22 mouse cellular contexts compared by ENCODE assay signal in genomic region chr8:106987557-106987956, GRCm38 (mm10). TPM values are rescaled to one million over a fixed set of nuclear protein-coding genes. Genes with fewer than 3 reads are reported as not detected.
DNase-seq lines count a peak whose midpoint lies in the region; ATAC-seq and TF ChIP-seq lines count a peak whose summit lies in the region.
"Had no signal": no experiment of that assay in that cellular context is flagged by ENCODE, and none has a peak within 500 bp of the region (broad histone marks: within the 10 kb centered on the region; RNA-seq: fewer than 3 reads in every experiment).

No protein-coding gene starts in this region.

- TF ChIP-seq CTCF in gastrocnemius, adult 2 months (IDR thresholded peaks at IDR 0.05), result no peak
- no peak for TF ChIP-seq CTCF in lung, postnatal 0 days (IDR thresholded peaks at IDR 0.05)

- no peaks in the 10 kb centered on the region for H3K4me1 ChIP-seq in lung, postnatal 0 days (ENCODE audit: insufficient read depth, low read depth, low read length)
- H3K4me1 ChIP-seq in brown adipose tissue, adult 24 weeks (ENCODE audit: control insufficient read depth, insufficient read depth, insufficient read length, low read length), result peaks cover 5% of the 10 kb centered on the region
- H3K4me1 ChIP-seq in kidney, embryonic 15.5 days, result 0 out of 2 replicates have a peak, but pooled peaks cover 2% of the 10 kb centered on the region
- H3K4me1 ChIP-seq: forebrain, embryonic 10.5 days; forebrain, embryonic 13.5 days had no signal

- intact Hi-C loops in gastrocnemius, adult 2 months (cut with DNase I), result no loop called here

- H3K4me3 ChIP-seq in gastrocnemius, adult 2 months, result no peak overlapping the region
- H3K4me3 ChIP-seq in lung, postnatal 0 days (ENCODE audit: low read depth, low read length), result no peak overlapping the region
- no peak overlapping the region for H3K4me3 ChIP-seq in brown adipose tissue, adult 24 weeks (ENCODE audit: insufficient read depth, low read depth, low read length)
- no peak overlapping the region for H3K4me3 ChIP-seq in kidney, embryonic 15.5 days (replicated peaks)
- H3K4me3 ChIP-seq: forebrain, embryonic 10.5 days; forebrain, embryonic 13.5 days; hindbrain, embryonic 12.5 days; hindbrain, embryonic 15.5 days had no signal

- ATAC-seq in lung, postnatal 0 days, result peak; percentile 41; the same call in 1 of the 2 replicates
- ATAC-seq in kidney, embryonic 15.5 days (replicated peaks; ENCODE audit: low FRiP score), result no peak
- ATAC-seq: activated CD4-positive, CD25-positive, alpha-beta regulatory T cell, adult 4 months; forebrain, embryonic 13.5 days; forebrain, embryonic 16.5 days had no signal

- H3K9me3 ChIP-seq in lung, postnatal 0 days (ENCODE audit: low read length), result no peaks in the 10 kb centered on the region
- H3K9me3 ChIP-seq in kidney, embryonic 15.5 days (replicated peaks), result no peaks in the 10 kb centered on the region
- H3K9me3 ChIP-seq: forebrain, embryonic 10.5 days; forebrain, embryonic 13.5 days; hindbrain, embryonic 12.5 days; hindbrain, embryonic 15.5 days had no signal

- peaks cover 15% of the 10 kb centered on the region; the same call in 1 of the 2 replicates for H3K36me3 ChIP-seq in lung, postnatal 0 days (ENCODE audit: insufficient read depth, low read length)
- H3K36me3 ChIP-seq in kidney, embryonic 15.5 days, result peaks cover 26% of the 10 kb centered on the region

- H3K27ac ChIP-seq in gastrocnemius, adult 2 months, result peak overlapping the region; percentile 61
- H3K27ac ChIP-seq in lung, postnatal 0 days (ENCODE audit: low read length), result no peak overlapping the region
- H3K27ac ChIP-seq in brown adipose tissue, adult 24 weeks (replicated peaks; ENCODE audit: low read depth, low read length), result peak overlapping the region; percentile 45; the same call in 1 of the 2 replicates
- H3K27ac ChIP-seq in kidney, embryonic 15.5 days, result no peak overlapping the region
- H3K27ac ChIP-seq: forebrain, embryonic 10.5 days; forebrain, embryonic 13.5 days; hindbrain, embryonic 12.5 days; hindbrain, embryonic 15.5 days had no signal

- no peak for TF ChIP-seq EP300 in lung, postnatal 0 days (IDR thresholded peaks at IDR 0.05)

- no peaks in the 10 kb centered on the region for H3K27me3 ChIP-seq in lung, postnatal 0 days (replicated peaks; ENCODE audit: insufficient read depth, low read length)
- H3K27me3 ChIP-seq in kidney, embryonic 15.5 days, result no peaks in the 10 kb centered on the region
- H3K27me3 ChIP-seq: hindbrain, embryonic 12.5 days; hindbrain, embryonic 15.5 days had no signal

- no peak overlapping the region for H3K4me2 ChIP-seq in lung, postnatal 0 days (replicated peaks; ENCODE audit: low read depth, low read length)
- no peak overlapping the region for H3K4me2 ChIP-seq in kidney, embryonic 15.5 days
- H3K4me2 ChIP-seq: forebrain, embryonic 13.5 days; heart, embryonic 11.5 days; hindbrain, embryonic 12.5 days; hindbrain, embryonic 15.5 days had no signal

- DNase-seq in gastrocnemius, adult 2 months, result no peak
- no peak for DNase-seq in gastrocnemius, postnatal 25 days
- no peak for DNase-seq in lung, postnatal 0 days (ENCODE audit: low spot score)
- no peak for DNase-seq in lung, postnatal 14 days
- DNase-seq in Muller cell, postnatal 12 days (ENCODE audit: inconsistent ontology term), result peak; percentile 29
- DNase-seq in MN1 (ENCODE audit: low spot score), result no peak
- DNase-seq: adrenal gland, postnatal 10 days; adrenal gland, postnatal 36 days; cerebellum, adult 11 months; cerebellum, adult 8-10 months; cerebellum, postnatal 10 days; gastrocnemius, postnatal 14 days; heart, adult 18-20 months had no signal

- H3K9ac ChIP-seq in lung, postnatal 0 days (replicated peaks; ENCODE audit: low read depth), result no peak overlapping the region
- no peak overlapping the region for H3K9ac ChIP-seq in kidney, embryonic 15.5 days
- H3K9ac ChIP-seq: forebrain, embryonic 13.5 days; hindbrain, embryonic 12.5 days; hindbrain, embryonic 15.5 days had no signal

RNA-seq across cellular contexts. Expression of gene Vps4a, which starts 43.5 kb away (rescaled TPM):
- 10 to 100 TPM; 65.2 to 67.8 TPM for total RNA-seq in gastrocnemius, adult 2 months (2021)
- 10 to 100 TPM; 53.1 to 56.2 TPM for total RNA-seq in gastrocnemius, postnatal 25 days (2021)
- polyA plus RNA-seq in lung, postnatal 0 days (2015; fragmentation: Nextera tagmentation; extraction: Ambion mirVana), result 59.0 and 59.6 TPM in 2 replicates
- 42.0 and 46.7 TPM in 2 replicates for polyA plus RNA-seq in brown adipose tissue, adult 24 weeks (2012; ENCODE audit: insufficient read depth, insufficient read length, missing spikeins)
- polyA plus RNA-seq in kidney, embryonic 15.5 days (2015; fragmentation: Nextera tagmentation; extraction: Ambion mirVana), result 65.9 and 70.0 TPM in 2 replicates

RNA-seq across cellular contexts. Expression of gene Sntb2, which starts 52.0 kb away (rescaled TPM):
- 1 to 10 TPM; 3.5 to 5.1 TPM for total RNA-seq in gastrocnemius, adult 2 months (2021)
- total RNA-seq in gastrocnemius, postnatal 25 days (2021), result 1 to 10 TPM; 6.1 to 6.9 TPM
- polyA plus RNA-seq in lung, postnatal 0 days (2015; fragmentation: Nextera tagmentation; extraction: Ambion mirVana), result 13.4 and 16.3 TPM in 2 replicates
- 4.1 and 6.9 TPM in 2 replicates for polyA plus RNA-seq in brown adipose tissue, adult 24 weeks (2012; ENCODE audit: insufficient read depth, insufficient read length, missing spikeins)
- polyA plus RNA-seq in kidney, embryonic 15.5 days (2015; fragmentation: Nextera tagmentation; extraction: Ambion mirVana), result 15.6 and 16.4 TPM in 2 replicates

Comparison
In these comparisons a context has a peak if more than half of its experiments do, and no peak if none do; other contexts are left out.
1. H3K27ac ChIP-seq: peak in gastrocnemius, adult 2 months (single experiment) and brown adipose tissue, adult 24 weeks (single experiment); none in lung, postnatal 0 days (single experiment) and kidney, embryonic 15.5 days (single experiment).